Mouse (Mus musculus) neural tube, embryonic 12.5 days (tissue): ENCODE data around the gene Eef1akmt1. TPM values are rescaled to one million over a fixed set of nuclear protein-coding genes. Genes with fewer than 3 reads are reported as not detected.
A peak's percentile ranks its signal among the peaks of the same experiment; 100 is the strongest.

Source experiments
- ATAC-seq: fragments of 200-750 bp; cut with Nextera tagmentation; 2 replicates; pipeline ENCODE4 v1.8.0; 2017; ENCODE audit warnings: low read depth, mild to moderate bottlenecking, moderate TSS enrichment, moderate library complexity; ENCODE audit not compliant: low FRiP score
- H3K27ac ChIP-seq: fragments of 300-500 bp; sonication (generic); 2 replicates; pipeline ENCODE4 v1.5.1; 2016
- H3K27me3 ChIP-seq: fragments of 300-500 bp; sonication (generic); replicated peaks from 2 replicates; pipeline ENCODE4 v1.6.1; 2016; ENCODE audit warnings: mild to moderate bottlenecking
- H3K36me3 ChIP-seq: fragments of 300-500 bp; sonication (generic); 2 replicates; pipeline ENCODE4 v1.6.1; 2016; ENCODE audit warnings: mild to moderate bottlenecking
- H3K4me1 ChIP-seq: fragments of 300-500 bp; sonication (generic); 2 replicates; pipeline ENCODE4 v1.6.1; 2016
- H3K4me2 ChIP-seq: fragments of 300-500 bp; sonication (generic); replicated peaks from 2 replicates; pipeline ENCODE4 v1.6.1; 2016; ENCODE audit warnings: mild to moderate bottlenecking
- H3K4me3 ChIP-seq: fragments of 300-500 bp; sonication (generic); 2 replicates; pipeline ENCODE4 v1.5.1; 2016
- H3K9ac ChIP-seq: fragments of 300-500 bp; sonication (generic); 2 replicates; pipeline ENCODE4 v1.6.1; 2016; ENCODE audit warnings: mild to moderate bottlenecking
- H3K9me3 ChIP-seq: fragments of 300-500 bp; sonication (generic); 2 replicates; pipeline ENCODE4 v1.6.1; 2016; ENCODE audit warnings: mild to moderate bottlenecking
- WGBS: fragments of 180-500 bp; shearing (Covaris S2); methylation state at CpG from one replicate; pipeline ENCODE4 v1.1.7; 2016; 5-methylcytosine and 5-hydroxymethylcytosine counted together
- polyA plus RNA-seq: library from polyadenylated mRNA; unstranded; fragments of >200 nt; fragmentation: Nextera tagmentation; extraction: Ambion mirVana; gene quantifications from 2 replicates; pipeline ENCODE4 v1.2.1, GENCODE M21; 2016

Gene Eef1akmt1
- polyA plus RNA-seq, 1 experiment from 2014 or later, result 80.8 TPM

DNA sequence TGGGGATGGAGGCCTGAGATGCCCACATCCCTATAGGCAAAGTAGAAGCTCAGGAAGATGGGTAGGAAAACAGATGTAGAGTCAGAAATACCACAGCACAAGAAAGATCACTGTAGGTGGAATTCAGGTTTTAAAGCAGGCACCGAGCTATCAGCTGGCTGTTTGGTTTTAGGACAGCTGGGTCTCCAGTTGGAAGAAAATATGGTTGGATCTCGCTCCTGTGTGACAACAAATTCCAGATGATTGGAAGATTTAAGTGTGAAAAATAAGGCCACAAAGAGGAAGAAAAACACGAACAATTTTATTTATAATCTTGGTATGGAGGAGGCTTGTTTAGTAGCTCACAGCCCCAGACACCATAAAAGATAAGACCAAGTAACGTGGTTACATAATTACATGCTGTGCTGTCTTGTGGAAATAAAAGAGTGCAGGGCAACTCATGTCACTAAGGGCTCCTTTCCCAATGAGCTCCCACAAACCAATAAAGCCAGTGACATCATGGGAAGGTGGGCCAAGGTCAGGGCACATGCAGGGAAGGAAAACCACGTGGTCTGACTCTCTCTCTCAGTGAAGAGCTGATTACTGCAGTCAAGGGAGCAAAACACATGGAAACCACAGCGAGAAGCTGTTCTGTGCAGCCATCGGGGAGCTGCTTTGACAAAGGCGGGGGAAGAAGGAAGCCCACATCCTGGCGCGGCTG lies 42.2 kb downstream of the Eef1akmt1 start:
- no peak for ATAC-seq
- H3K9me3 ChIP-seq, result no peaks in the 10 kb centered on the region
- no peak overlapping the region for H3K4me2 ChIP-seq
- H3K4me1 ChIP-seq, result peaks cover 8% of the 10 kb centered on the region; the same call in 1 of the 2 replicates
- no peak overlapping the region for H3K27ac ChIP-seq
- no peak overlapping the region for H3K4me3 ChIP-seq
- H3K9ac ChIP-seq, result no peak overlapping the region
- H3K27me3 ChIP-seq, result peaks cover 12% of the 10 kb centered on the region
- WGBS, result 56% methylated on average over 10 of the region's 10 CpGs
- no peaks in the 10 kb centered on the region for H3K36me3 ChIP-seq

DNA sequence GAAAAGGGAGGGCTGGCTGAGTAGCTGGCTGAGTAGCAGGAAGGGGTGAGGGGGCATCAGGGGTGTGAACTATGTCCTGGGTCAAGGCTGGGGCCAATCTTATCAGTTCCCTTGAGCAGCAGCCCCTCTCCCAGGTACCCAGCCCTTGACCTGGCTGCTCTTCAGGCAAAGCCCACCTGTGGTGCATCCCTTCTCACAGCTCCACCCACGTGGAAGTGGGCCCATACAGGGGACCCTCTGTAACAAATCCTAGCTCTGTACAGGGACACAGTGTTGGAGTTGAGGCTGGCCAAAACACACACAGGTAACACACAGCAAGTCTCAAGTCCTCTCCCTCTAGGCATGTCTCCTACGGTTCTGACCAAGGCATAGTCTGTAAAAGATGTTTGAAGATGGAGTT lies 43.8 kb downstream of the Eef1akmt1 start:
- peaks cover 24% of the 10 kb centered on the region for H3K27me3 ChIP-seq
- WGBS, result 54% methylated on average over 2 of the region's 2 CpGs
- H3K4me1 ChIP-seq, result 0 out of 2 replicates have a peak, but pooled peaks cover 7% of the 10 kb centered on the region
- no peak overlapping the region for H3K27ac ChIP-seq
- H3K36me3 ChIP-seq, result no peaks in the 10 kb centered on the region
- no peak overlapping the region for H3K4me2 ChIP-seq
- no peak overlapping the region for H3K4me3 ChIP-seq
- ATAC-seq, result no peak
- no peak overlapping the region for H3K9ac ChIP-seq
- no peaks in the 10 kb centered on the region for H3K9me3 ChIP-seq

DNA sequence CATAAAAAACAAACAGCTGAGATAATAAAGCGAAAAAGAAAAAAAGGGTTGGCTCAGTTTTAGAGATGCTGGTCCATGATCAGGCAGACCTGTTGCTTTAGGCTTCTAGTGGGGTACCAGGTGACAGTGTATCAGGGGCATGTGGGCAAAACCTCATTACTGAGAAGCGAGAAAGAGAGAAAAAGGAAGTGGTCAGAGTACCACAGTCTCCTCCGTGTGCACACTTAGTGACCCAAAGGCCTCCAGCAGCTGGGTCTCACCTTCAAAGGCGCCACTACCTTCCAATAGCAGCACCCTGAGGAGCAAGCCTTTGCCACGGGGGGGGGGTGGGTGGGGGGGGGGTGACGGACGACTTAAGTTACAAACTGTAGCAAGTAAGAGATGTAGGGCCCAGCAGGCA lies 44.3 kb downstream of the Eef1akmt1 start:
- Histone ChIP-seq H3K27me3 (peaks cover 24% of the 10 kb centered on the region), H3K4me2 (no peak overlapping the region), H3K4me1 (0 out of 2 replicates have a peak, but pooled peaks cover 7% of the 10 kb centered on the region), H3K4me3 (no peak overlapping the region), H3K27ac (no peak overlapping the region), H3K9me3 (no peaks in the 10 kb centered on the region), H3K9ac (no peak overlapping the region), H3K36me3 (no peaks in the 10 kb centered on the region)
- no peak for ATAC-seq
- 44% methylated on average over 7 of the region's 7 CpGs for WGBS

DNA sequence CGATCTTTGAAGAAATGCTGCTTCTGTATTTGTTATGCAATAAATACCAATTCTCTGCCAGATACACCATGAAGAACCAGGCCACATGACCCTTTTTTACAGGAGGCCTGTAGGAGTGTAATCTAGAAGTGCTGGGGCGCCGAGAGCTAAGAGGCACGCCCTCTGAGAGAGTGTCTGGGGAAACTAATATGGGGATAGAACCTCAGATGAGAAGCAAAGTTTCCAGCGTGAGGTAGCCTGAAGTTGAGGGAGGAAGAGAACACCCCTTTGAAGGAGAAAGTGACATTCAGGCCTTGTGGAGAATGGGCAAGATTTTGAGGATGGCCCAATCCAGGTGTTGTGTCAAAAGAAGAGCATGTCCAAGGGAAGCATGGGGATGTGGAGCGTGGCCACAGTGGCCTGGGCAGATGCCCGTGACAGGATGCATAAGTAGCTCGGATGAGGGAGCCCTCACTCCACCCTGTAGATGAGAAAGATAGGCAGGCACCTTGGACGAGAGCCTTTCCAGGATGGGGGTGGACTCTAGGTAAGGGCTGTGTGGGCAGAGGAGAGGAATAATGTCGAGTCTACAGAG lies 45.3 kb downstream of the Eef1akmt1 start:
- Histone ChIP-seq H3K27ac (no peak overlapping the region), H3K4me1 (0 out of 2 replicates have a peak, but pooled peaks cover 7% of the 10 kb centered on the region), H3K9ac (no peak overlapping the region), H3K36me3 (no peaks in the 10 kb centered on the region), H3K4me3 (peak overlapping the region; percentile 80), H3K27me3 (peaks cover 24% of the 10 kb centered on the region), H3K4me2 (peak overlapping the region; percentile 89), H3K9me3 (no peaks in the 10 kb centered on the region)
- WGBS, result 59% methylated on average over 10 of the region's 10 CpGs
- ATAC-seq, result 0 out of 2 replicates have a peak, but pooled peaks have one; percentile 10

DNA sequence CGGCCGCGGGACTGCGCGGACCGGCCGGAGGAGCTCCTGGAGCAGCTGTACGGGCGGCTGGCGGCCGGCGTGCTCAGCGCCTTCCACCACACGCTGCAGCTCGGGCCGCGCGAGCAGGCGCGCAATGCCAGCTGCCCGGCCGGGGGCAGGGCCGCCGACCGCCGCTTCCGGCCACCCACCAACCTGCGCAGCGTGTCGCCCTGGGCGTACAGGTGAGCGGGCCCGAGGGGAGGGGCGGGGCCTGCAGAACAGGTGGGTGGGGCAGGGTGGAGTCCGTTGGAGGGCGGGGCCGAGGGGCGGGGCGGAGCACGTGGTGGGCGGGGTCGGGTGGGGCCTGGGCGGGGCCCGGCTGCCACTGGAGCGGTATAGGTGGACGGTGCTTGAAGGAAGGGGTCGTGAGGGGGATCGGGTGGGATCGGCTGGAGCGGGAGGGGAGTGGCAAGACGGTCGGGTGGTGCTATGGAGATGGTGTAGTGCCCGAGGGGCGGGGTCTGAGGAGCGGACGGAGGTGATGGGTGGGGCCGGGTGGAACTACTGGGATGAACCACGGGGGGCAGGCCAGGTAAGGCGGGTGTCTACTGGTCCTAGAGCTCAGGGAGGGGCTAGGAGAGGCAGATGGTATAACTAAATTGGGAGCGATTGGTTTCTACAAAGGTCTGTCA lies 45.9 kb downstream of the Eef1akmt1 start:
- peak overlapping the region; percentile 89 for H3K4me2 ChIP-seq
- peak; percentile 82 for ATAC-seq
- no peak overlapping the region for H3K27ac ChIP-seq
- H3K9me3 ChIP-seq, result no peaks in the 10 kb centered on the region
- H3K36me3 ChIP-seq, result no peaks in the 10 kb centered on the region
- peak overlapping the region; percentile 80 for H3K4me3 ChIP-seq
- H3K27me3 ChIP-seq, result peaks cover 24% of the 10 kb centered on the region
- under 1% methylated on average over 60 of the region's 60 CpGs for WGBS
- H3K4me1 ChIP-seq, result 0 out of 2 replicates have a peak, but pooled peaks cover 7% of the 10 kb centered on the region
- peak overlapping the region; percentile 68 for H3K9ac ChIP-seq

DNA sequence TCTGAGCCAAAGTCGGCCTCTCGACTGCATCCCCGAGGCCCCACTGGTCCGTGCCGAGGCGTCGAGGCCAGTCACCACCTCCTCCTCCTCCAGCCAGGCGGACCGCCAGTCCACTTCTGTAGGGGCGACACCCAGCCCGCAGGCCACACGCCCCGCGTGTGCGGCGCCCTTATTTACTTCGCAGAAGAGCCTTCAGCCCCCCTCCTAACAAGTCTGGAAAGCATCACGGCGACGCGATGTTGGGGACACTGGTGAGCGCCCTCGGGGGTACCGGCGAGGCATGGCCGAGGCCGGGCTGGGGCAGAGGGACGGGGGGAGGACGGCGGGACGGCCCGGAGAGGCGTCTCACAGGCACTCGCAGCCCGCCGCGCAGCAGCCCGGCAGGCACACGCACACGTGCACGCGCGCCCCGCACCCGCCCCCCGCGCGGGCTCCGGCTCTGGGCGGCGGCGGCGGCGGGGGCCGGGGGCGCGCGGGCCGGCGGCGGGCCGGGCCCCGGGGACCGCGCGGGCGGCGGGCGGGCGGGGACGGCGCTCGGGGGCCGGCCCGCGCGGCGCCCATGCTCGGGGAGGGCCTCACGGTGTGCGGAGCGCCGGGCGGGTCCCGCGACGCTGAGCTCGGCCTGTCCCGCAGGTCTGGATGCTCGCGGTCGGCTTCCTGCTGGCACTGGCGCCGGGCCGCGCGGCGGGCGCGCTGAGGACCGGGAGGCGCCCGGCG lies 46.6 kb downstream of the Eef1akmt1 start, which contains the start of gene Il17d:
Il17d (plus strand) TSS at position 107 of the 717 bp plus-strand sequence.
- H3K4me1 ChIP-seq, result 0 out of 2 replicates have a peak, but pooled peaks cover 7% of the 10 kb centered on the region
- no peaks in the 10 kb centered on the region for H3K9me3 ChIP-seq
- H3K4me3 ChIP-seq, result peak within 1 kb of the TSS; percentile 80
- H3K27ac ChIP-seq, result no peak within 1 kb of the TSS
- H3K27me3 ChIP-seq, result peaks cover 24% of the 10 kb centered on the region
- 1% methylated on average over 77 of the region's 104 CpGs for WGBS
- H3K4me2 ChIP-seq, result peak within 1 kb of the TSS; percentile 89
- no peaks in the 10 kb centered on the region for H3K36me3 ChIP-seq
- ATAC-seq, result peak; percentile 57
- peak within 1 kb of the TSS; percentile 68 for H3K9ac ChIP-seq

DNA sequence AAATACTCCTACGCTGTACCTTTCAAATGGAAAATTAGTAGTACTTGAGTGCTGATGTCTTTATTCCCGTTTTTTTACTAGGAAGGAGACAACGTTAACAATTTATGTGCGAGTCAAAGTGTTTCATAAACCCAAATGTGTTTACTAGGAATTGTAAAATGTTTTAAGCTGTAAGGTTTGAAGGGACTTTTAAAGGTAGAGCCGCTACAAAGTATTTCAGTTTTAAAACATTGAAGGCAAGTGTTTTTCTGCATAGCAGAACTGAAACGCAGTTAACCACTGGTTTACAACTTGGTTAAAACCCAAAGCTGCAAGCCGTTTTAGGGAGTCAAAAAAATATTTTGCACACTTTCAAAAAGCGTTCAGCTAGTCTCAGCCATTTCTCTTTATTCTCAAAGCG lies 47.6 kb downstream of the Eef1akmt1 start:
- no peak overlapping the region for H3K4me2 ChIP-seq
- peaks cover 24% of the 10 kb centered on the region for H3K27me3 ChIP-seq
- H3K27ac ChIP-seq, result no peak overlapping the region
- no peak for ATAC-seq
- 0 out of 2 replicates have a peak, but pooled peaks cover 7% of the 10 kb centered on the region for H3K4me1 ChIP-seq
- no peak overlapping the region for H3K9ac ChIP-seq
- no peaks in the 10 kb centered on the region for H3K9me3 ChIP-seq
- no peaks in the 10 kb centered on the region for H3K36me3 ChIP-seq
- no peak overlapping the region for H3K4me3 ChIP-seq
- 89% methylated on average over 9 of the region's 9 CpGs for WGBS

DNA sequence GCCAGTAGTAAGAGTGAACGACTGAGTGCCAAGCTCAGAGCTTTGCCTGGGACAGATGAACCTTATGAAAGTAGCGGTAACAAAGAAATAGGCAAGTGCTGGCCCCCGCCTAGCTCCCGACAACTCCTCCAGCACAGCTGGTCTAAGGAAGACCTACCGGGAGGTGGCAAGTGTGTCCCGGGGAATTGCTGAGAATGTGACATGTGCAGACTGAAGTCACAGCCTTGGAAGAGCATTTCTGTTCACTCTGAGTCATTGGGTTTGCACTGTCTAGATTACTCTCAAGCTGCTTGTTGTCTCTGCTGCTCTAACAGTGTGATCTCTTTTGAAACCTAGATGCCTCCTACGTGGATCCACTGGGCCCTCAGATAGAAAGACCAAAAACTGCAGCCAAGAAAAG lies 54.4 kb downstream of the Eef1akmt1 start:
- no peak for ATAC-seq

DNA sequence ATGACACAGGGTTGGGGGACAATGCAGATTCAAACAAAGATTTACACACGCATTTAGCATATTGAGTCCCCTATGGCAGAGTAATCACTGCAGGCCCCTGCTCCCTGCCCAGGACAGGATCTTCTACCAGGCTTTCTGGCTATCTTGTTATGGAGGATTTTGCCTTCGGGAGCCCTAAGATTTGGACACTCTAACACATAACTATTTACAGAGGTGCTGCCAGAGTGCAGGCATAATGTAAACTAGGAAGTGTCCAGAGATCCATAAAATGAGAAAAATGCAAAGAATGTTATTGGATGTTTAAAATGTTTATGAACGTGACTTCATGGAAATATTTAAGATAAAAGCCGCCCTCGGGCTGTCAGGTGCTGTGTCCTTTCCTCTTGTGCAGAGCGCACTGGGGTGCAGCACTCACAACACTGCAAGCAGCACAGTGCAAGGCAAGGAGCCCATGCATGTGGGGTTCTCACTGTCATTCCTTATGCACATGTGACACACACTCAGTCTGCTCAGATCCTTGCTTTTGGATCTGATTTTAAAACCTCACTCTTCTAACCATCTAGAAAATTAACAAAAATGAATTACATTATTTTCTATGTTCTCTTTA lies 56.2 kb downstream of the Eef1akmt1 start:
- Histone ChIP-seq H3K4me1 (no peaks in the 10 kb centered on the region), H3K9ac (no peak overlapping the region), H3K36me3 (no peaks in the 10 kb centered on the region), H3K9me3 (no peaks in the 10 kb centered on the region), H3K4me2 (no peak overlapping the region), H3K27me3 (no peaks in the 10 kb centered on the region), H3K4me3 (no peak overlapping the region), H3K27ac (no peak overlapping the region)
- ATAC-seq, result no peak
- WGBS, result 87% methylated on average over 6 of the region's 6 CpGs

More for the DNA sequence above, 54.4 kb downstream of the Eef1akmt1 start:
- H3K36me3 ChIP-seq, result no peaks in the 10 kb centered on the region
- no peak overlapping the region for H3K4me3 ChIP-seq
- 90% methylated on average over 7 of the region's 7 CpGs for WGBS
- no peaks in the 10 kb centered on the region for H3K27me3 ChIP-seq
- no peak overlapping the region for H3K4me2 ChIP-seq
- H3K27ac ChIP-seq, result no peak overlapping the region
- H3K4me1 ChIP-seq, result no peaks in the 10 kb centered on the region
- no peak overlapping the region for H3K9ac ChIP-seq
- no peaks in the 10 kb centered on the region for H3K9me3 ChIP-seq

DNA sequence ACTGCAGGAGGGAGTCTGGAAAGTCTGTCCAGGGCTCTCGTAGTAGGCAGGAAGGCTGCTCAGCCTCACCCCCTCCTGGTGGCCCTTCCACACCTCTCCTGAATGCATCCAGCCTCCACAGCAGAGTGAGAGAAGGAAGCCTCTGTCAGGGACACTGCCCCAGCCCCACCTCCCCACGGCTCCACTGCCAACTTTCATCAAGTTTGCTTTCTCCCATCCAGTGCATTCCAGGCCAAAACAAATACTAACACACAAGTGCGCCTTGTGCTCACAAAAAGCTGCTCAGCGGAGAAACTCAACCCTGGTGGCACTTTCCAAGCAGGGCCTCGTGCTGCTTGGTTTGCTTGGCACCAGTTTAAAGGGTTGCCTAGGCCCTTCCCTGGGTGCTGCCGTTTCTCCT lies 61.9 kb downstream of the Eef1akmt1 start:
- Histone ChIP-seq H3K36me3 (no peaks in the 10 kb centered on the region), H3K4me3 (no peak overlapping the region), H3K9me3 (no peaks in the 10 kb centered on the region), H3K27ac (no peak overlapping the region), H3K9ac (no peak overlapping the region), H3K4me1 (no peaks in the 10 kb centered on the region), H3K27me3 (no peaks in the 10 kb centered on the region), H3K4me2 (no peak overlapping the region)
- 79% methylated on average over 6 of the region's 6 CpGs for WGBS
- no peak for ATAC-seq

DNA sequence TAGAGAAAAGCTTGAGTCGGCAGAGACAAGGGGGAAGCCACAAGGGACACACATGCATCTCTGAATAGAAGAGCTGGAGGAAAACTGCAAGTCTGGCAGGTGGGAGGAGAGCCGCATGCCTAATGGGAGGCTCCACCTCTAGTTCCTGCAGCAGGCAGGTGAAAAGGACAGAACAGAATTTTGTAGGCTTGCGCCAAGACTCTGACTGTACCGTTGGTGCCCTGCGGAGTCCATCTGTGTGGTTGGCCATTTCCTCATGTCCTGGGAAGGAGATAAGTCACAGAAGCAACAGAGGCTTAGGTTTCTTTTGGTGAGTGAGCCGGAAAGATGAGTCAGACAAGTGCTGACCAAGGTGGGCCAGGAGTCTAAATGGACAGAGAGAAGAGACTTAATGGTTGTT lies 67.7 kb downstream of the Eef1akmt1 start:
- no peak overlapping the region for H3K9ac ChIP-seq
- no peak overlapping the region for H3K4me3 ChIP-seq
- no peak overlapping the region for H3K4me2 ChIP-seq
- H3K9me3 ChIP-seq, result no peaks in the 10 kb centered on the region
- no peaks in the 10 kb centered on the region for H3K27me3 ChIP-seq
- H3K36me3 ChIP-seq, result peaks cover 5% of the 10 kb centered on the region; the same call in 1 of the 2 replicates
- WGBS, result 91% methylated on average over 6 of the region's 6 CpGs
- no peaks in the 10 kb centered on the region for H3K4me1 ChIP-seq
- ATAC-seq, result no peak
- no peak overlapping the region for H3K27ac ChIP-seq
